Mouse (Mus musculus) E14TG2a.4 (cell line): ENCODE data around the gene Gm28042.

Source experiments
- CTCF ChIP-seq: conservative IDR thresholded peaks from 2 replicates; pipeline ENCODE4 v1.5.1; 2014; ENCODE audit warnings: low read length
- POU5F1 ChIP-seq: IDR thresholded peaks from 2 replicates; pipeline ENCODE4 v1.6.1; 2014; ENCODE audit warnings: low read length, borderline replicate concordance

DNA sequence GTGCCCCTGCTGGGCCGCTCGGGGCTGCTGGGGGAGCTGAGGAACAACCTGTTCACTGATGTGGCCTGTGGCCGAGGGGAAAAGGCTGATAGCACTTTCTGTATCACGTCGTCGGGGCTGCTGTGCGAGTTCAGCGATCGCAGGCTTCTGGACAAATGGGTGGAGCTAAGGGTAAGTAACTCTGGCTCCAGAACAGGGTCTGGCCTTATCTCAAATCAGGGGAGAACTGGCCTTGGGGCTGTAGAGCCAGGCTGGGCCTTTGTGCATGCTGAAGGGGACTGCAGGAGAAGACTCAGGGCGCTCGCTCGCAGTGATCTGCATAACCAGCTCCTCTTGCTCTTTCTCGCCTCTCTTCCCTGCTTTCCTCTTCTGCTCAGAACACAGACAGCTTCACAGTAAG is 14.4 kb upstream of the Gm28042 start:
- TF ChIP-seq CTCF (no peak), POU5F1 (no peak)
